Mouse (Mus musculus) intestine, embryonic 16.5 days (tissue): ENCODE measurements around the gene Eipr1. TPM values are rescaled to one million over a fixed set of nuclear protein-coding genes. Genes with fewer than 3 reads are reported as not detected.

ENCODE experiments used
- ATAC-seq: fragments of 200-750 bp; cut with Nextera tagmentation; 2 replicates; pipeline ENCODE4 v1.8.0; 2017; ENCODE audit warnings: moderate TSS enrichment, moderate library complexity
- H3K27ac ChIP-seq: fragments of 300-500 bp; sonication (generic); 2 replicates; pipeline ENCODE4 v1.5.1; 2014; ENCODE audit warnings: mild to moderate bottlenecking, low read length
- H3K27me3 ChIP-seq: fragments of 300-500 bp; sonication (generic); replicated peaks from 2 replicates; pipeline ENCODE4 v1.6.1; 2014; ENCODE audit warnings: low read length, control low read depth, mixed read lengths; ENCODE audit not compliant: control insufficient read depth, insufficient read depth
- H3K36me3 ChIP-seq: fragments of 300-500 bp; sonication (generic); 2 replicates; pipeline ENCODE4 v1.6.1; 2014; ENCODE audit warnings: low read length, control low read depth; ENCODE audit not compliant: control insufficient read depth, insufficient read depth
- H3K4me1 ChIP-seq: fragments of 300-500 bp; sonication (generic); 2 replicates; pipeline ENCODE4 v1.6.1; 2014; ENCODE audit warnings: low read length, control low read depth, mixed read lengths; ENCODE audit not compliant: control insufficient read depth, insufficient read depth
- H3K4me2 ChIP-seq: fragments of 300-500 bp; sonication (generic); 2 replicates; pipeline ENCODE4 v1.6.1; 2014; ENCODE audit warnings: low read depth, low read length, control low read depth
- H3K4me3 ChIP-seq: fragments of 300-500 bp; sonication (generic); 2 replicates; pipeline ENCODE4 v1.5.1; 2014; ENCODE audit warnings: mild to moderate bottlenecking, low read length
- H3K9ac ChIP-seq: fragments of 300-500 bp; sonication (generic); 2 replicates; pipeline ENCODE4 v1.6.1; 2014; ENCODE audit warnings: low read depth, low read length
- H3K9me3 ChIP-seq: fragments of 300-500 bp; sonication (generic); 2 replicates; pipeline ENCODE4 v1.6.1; 2016; ENCODE audit warnings: low read length, control low read depth; ENCODE audit not compliant: control insufficient read depth
- WGBS: fragments of 180-500 bp; shearing (Covaris S2); extraction: QIAGEN DNeasy Blood & Tissue Kit; methylation state at CpG from one replicate; pipeline ENCODE4 v1.1.7; 2014; 5-methylcytosine and 5-hydroxymethylcytosine counted together
- polyA plus RNA-seq: library from polyadenylated mRNA; unstranded; fragments of >200 nt; fragmentation: Nextera tagmentation; extraction: Ambion mirVana; gene quantifications from 2 replicates; pipeline ENCODE4 v1.2.1, GENCODE M21; 2015

The Eipr1 gene
- polyA plus RNA-seq, 1 experiment from 2014 or later, result 32.0 TPM

GRCm38 (mm10) chr12:28880471-28880870 is 128.9 kb downstream of the Eipr1 start:
- Histone ChIP-seq H3K9me3 (no peaks in the 10 kb centered on the region), H3K9ac (no peak overlapping the region), H3K36me3 (no peaks in the 10 kb centered on the region), H3K4me2 (no peak overlapping the region), H3K27me3 (no peaks in the 10 kb centered on the region), H3K4me1 (no peaks in the 10 kb centered on the region), H3K27ac (no peak overlapping the region), H3K4me3 (no peak overlapping the region)
- no peak for ATAC-seq

- Histone ChIP-seq H3K4me2 (no peak overlapping the region), H3K9ac (no peak overlapping the region), H3K36me3 (no peaks in the 10 kb centered on the region), H3K4me3 (no peak overlapping the region), H3K9me3 (no peaks in the 10 kb centered on the region), H3K4me1 (no peaks in the 10 kb centered on the region), H3K27ac (no peak overlapping the region), H3K27me3 (no peaks in the 10 kb centered on the region)
- ATAC-seq, result no peak
- WGBS, result 81% methylated on average over 6 of the region's 6 CpGs
Measured at GRCm38 (mm10) chr12:28887712-28888111, 136.1 kb downstream of the Eipr1 start.

GRCm38 (mm10) chr12:28889068-28889674 is 137.6 kb downstream of the Eipr1 start:
- Histone ChIP-seq H3K4me1 (no peaks in the 10 kb centered on the region), H3K27me3 (no peaks in the 10 kb centered on the region), H3K4me2 (no peak overlapping the region), H3K4me3 (no peak overlapping the region), H3K9ac (no peak overlapping the region), H3K27ac (no peak overlapping the region), H3K9me3 (no peaks in the 10 kb centered on the region), H3K36me3 (no peaks in the 10 kb centered on the region)
- WGBS, result 50% methylated on average over 7 of the region's 7 CpGs
- no peak for ATAC-seq

DNA sequence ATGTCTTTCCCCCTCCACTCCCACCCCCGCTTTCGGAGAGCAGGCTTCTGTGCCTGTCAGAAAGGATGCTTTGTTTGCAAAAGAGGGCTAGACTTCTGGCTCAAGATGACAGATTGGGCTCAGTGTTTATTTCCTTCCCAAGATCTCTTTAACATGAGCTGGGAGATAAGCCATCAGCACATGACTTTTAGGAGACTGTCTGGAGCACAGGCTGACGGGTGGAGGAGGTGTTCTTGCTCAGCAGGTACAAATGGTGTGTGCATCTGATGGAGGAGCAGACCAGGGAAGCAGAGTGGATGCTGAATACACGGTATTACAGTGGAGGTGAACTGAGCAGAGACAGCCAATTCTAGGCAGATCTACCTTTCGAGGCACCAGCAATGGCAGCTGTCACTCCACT is 139.9 kb downstream of the Eipr1 start:
- 35% methylated on average over 5 of the region's 5 CpGs for WGBS
- no peak overlapping the region for H3K4me2 ChIP-seq
- no peaks in the 10 kb centered on the region for H3K9me3 ChIP-seq
- H3K4me3 ChIP-seq, result no peak overlapping the region
- H3K36me3 ChIP-seq, result no peaks in the 10 kb centered on the region
- H3K27me3 ChIP-seq, result no peaks in the 10 kb centered on the region
- ATAC-seq, result no peak
- no peak overlapping the region for H3K9ac ChIP-seq
- H3K27ac ChIP-seq, result no peak overlapping the region
- H3K4me1 ChIP-seq, result no peaks in the 10 kb centered on the region

- H3K9ac ChIP-seq, result no peak overlapping the region
- H3K4me3 ChIP-seq, result no peak overlapping the region
- no peak for ATAC-seq
- H3K4me2 ChIP-seq, result no peak overlapping the region
- H3K9me3 ChIP-seq, result no peaks in the 10 kb centered on the region
- no peaks in the 10 kb centered on the region for H3K36me3 ChIP-seq
- WGBS, result 76% methylated on average over 3 of the region's 3 CpGs
- H3K27me3 ChIP-seq, result no peaks in the 10 kb centered on the region
- no peaks in the 10 kb centered on the region for H3K4me1 ChIP-seq
- H3K27ac ChIP-seq, result no peak overlapping the region
Measured at GRCm38 (mm10) chr12:28896577-28896976, 145.0 kb downstream of the Eipr1 start.

DNA sequence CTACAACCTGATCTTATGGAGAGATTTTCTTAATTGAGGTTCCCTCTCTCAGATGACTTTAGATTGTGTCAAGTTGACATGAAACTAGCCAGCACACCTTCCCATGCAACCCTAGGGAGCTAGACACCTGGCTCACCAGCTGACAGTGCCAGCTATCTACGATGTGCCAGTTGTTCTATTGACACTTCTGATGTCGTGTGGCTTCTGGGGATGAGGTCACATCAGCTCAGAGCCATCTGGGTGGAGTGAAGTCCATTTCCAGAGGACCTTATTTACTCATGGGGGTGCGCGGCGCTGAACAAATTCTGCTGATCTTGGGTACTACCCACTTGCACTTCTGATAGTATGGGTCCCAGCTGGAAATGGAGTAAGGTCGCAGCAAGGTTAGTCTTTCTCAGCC is 146.7 kb downstream of the Eipr1 start:
- H3K36me3 ChIP-seq, result no peaks in the 10 kb centered on the region
- H3K4me3 ChIP-seq, result no peak overlapping the region
- no peak overlapping the region for H3K27ac ChIP-seq
- H3K4me1 ChIP-seq, result no peaks in the 10 kb centered on the region
- H3K9me3 ChIP-seq, result no peaks in the 10 kb centered on the region
- no peak overlapping the region for H3K9ac ChIP-seq
- H3K4me2 ChIP-seq, result no peak overlapping the region
- ATAC-seq, result no peak
- 90% methylated on average over 6 of the region's 6 CpGs for WGBS
- H3K27me3 ChIP-seq, result no peaks in the 10 kb centered on the region

GRCm38 (mm10) chr12:28899696-28900095 is 148.1 kb downstream of the Eipr1 start:
- H3K27ac ChIP-seq, result no peak overlapping the region
- H3K4me3 ChIP-seq, result no peak overlapping the region
- H3K4me2 ChIP-seq, result no peak overlapping the region
- H3K4me1 ChIP-seq, result no peaks in the 10 kb centered on the region
- H3K27me3 ChIP-seq, result no peaks in the 10 kb centered on the region
- H3K9ac ChIP-seq, result no peak overlapping the region
- H3K9me3 ChIP-seq, result no peaks in the 10 kb centered on the region
- H3K36me3 ChIP-seq, result no peaks in the 10 kb centered on the region
- 42% methylated on average over 4 of the region's 4 CpGs for WGBS
- no peak for ATAC-seq

DNA sequence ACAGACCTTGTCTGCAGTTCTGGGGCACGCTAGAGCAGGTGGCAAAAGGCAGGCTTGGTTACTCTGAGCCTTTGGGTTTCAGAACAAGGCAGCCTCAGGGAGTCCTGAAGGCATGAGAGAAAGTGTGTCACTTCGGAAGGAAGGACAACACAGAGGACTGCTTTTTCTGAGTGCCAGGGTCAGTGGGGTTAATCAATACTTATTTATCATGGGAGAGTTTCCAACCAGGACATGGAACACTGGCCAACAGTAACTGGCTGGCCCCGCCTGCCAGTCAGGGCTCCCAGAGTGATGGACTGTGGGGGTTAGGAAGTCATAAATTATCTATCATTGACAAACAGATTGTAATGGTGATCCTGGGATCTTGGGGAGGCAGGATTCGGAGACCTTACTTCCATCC is 148.7 kb downstream of the Eipr1 start:
- Histone ChIP-seq H3K27me3 (no peaks in the 10 kb centered on the region), H3K4me2 (no peak overlapping the region), H3K4me3 (no peak overlapping the region), H3K9ac (no peak overlapping the region), H3K9me3 (no peaks in the 10 kb centered on the region), H3K36me3 (no peaks in the 10 kb centered on the region), H3K27ac (no peak overlapping the region), H3K4me1 (no peaks in the 10 kb centered on the region)
- ATAC-seq, result no peak
- WGBS, result 80% methylated on average over 4 of the region's 4 CpGs

GRCm38 (mm10) chr12:28902132-28902531 is 150.5 kb downstream of the Eipr1 start:
- no peaks in the 10 kb centered on the region for H3K27me3 ChIP-seq
- 64% methylated on average over 3 of the region's 3 CpGs for WGBS
- H3K27ac ChIP-seq, result no peak overlapping the region
- no peak overlapping the region for H3K9ac ChIP-seq
- H3K36me3 ChIP-seq, result no peaks in the 10 kb centered on the region
- no peaks in the 10 kb centered on the region for H3K9me3 ChIP-seq
- H3K4me1 ChIP-seq, result no peaks in the 10 kb centered on the region
- no peak for ATAC-seq
- H3K4me2 ChIP-seq, result no peak overlapping the region
- no peak overlapping the region for H3K4me3 ChIP-seq

DNA sequence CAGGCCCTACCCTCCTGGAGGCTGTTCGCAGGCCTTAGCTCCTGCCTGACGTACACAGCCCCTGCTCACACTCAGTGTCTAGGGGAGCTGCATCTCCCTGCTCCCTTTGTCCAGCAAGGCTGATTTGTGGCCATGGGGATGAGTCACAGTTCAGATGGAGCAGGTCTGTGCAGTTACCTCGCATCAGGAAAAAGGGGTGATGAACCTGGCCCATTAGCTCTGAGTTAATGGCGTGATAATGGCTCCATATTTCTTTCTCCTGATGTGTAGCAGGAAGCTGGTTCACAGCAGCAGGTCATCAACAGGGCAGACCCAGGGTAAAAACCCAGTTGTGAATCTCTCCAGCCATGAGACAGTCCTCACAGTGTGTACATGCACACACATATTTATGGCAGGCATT is 151.5 kb downstream of the Eipr1 start:
- Histone ChIP-seq H3K36me3 (no peaks in the 10 kb centered on the region), H3K4me1 (no peaks in the 10 kb centered on the region), H3K9me3 (no peaks in the 10 kb centered on the region), H3K27me3 (no peaks in the 10 kb centered on the region), H3K9ac (no peak overlapping the region), H3K4me2 (no peak overlapping the region), H3K4me3 (no peak overlapping the region), H3K27ac (no peak overlapping the region)
- no peak for ATAC-seq
- WGBS, result 65% methylated on average over 4 of the region's 4 CpGs
